Mouse (Mus musculus) cerebellum, adult 8-10 months (tissue): ENCODE results near the gene Srd5a1.
"Not testable (repeated sequence)": the region's sequence is repeated elsewhere in the genome, so short reads cannot be mapped to it uniquely, and the experiment has no call there.

Source experiments
- DNase-seq: peaks from one replicate; pipeline ENCODE4 v3.0.0; 2022

Srd5a1 gene

GRCm38 (mm10) chr13:69623843-69624242 lies 12.6 kb upstream of the Srd5a1 start:
- no peak for DNase-seq

- DNase-seq = no peak
Measured at GRCm38 (mm10) chr13:69616716-69617115, 5.5 kb upstream of the Srd5a1 start.

DNA sequence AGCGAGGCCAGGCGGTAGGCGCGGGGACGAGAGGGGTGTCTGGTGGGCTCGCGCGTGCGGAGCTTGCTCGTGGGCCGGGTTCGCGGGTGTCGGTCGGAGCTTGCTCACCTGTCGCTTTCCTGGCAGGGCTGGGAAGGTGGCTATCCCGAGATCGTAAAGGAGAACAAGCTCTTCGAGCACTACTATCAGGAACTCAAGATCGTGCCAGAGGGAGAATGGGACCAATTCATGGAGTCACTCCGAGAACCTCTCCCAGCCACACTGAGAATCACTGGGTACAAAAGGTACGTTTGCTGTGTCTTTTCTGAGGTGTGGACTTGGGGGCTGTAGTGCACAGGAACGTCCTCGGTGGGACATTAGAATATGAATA lies 918 bp upstream of the Srd5a1 start:
- DNase-seq = no peak

DNA sequence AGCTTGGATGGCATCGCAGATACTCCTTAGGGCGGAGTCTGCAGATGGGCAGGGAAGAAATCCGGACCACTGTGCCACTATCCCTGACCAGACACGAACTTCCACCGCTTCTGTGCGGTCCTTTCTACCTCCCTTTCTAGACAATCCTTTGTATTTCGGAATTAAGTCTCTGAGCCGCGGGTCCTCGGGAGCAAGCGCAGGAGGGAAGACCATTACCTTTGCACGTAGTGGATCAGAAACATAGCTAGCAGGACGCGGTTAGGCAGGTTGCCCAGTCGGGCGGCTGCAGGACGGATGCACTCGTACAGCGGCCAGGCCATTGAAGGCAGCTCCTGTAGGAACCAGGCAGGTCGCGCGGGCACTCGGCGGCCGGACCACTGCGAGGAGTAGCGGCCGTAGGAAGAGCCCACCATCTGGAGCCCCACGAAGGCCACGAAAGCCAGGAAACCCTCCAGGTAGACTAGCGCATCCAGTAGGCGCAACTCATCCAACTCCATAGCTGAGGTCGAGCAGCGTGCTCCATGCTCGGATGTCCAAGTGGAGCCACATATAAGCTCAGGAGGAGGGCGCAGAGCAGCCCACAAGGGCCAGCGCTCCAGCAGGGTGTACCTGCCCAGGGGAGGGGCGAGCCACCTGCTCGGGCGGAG lies 368 bp downstream of the Srd5a1 start:
- no peak for DNase-seq

DNA sequence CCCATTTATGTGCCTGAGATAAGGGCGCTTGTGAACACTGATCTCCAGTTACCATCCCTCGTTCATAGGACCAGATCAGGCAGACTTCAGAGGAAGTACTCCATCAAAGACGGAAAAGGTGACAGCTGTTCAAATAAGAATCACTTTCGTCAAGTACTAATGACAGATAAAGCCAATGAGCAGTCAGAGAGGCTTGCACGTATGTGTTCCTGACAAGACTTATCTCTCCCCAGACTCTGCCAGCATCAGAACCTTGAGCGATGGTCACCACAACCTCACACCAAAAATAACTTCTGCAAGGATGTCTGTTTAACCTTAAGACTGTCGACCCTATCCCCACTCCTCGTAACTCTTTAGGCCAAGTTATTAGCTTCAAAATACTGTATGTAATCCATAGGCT lies 2.5 kb downstream of the Srd5a1 start:
- DNase-seq = no peak

- no peak for DNase-seq
Measured at GRCm38 (mm10) chr13:69604670-69605069, 6.6 kb downstream of the Srd5a1 start.

DNA sequence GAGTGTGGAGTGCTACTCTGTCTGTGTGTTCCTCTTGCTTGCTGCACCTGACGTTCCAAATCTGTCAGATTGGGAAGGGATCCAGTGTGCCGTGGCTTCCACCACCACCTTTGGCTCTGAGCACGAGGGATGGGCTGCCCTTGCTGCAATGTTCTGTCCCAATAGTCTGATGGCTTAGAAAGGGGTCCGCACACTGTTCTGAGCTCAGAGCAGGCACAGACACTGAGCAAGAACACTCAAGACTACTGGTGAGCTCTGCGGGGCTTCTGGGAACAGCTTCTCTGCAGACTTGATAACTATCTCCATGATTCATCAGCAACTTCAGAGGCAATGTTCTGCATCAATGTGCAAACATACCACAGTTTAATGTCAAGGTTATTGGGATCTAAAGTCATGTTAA lies 9.9 kb downstream of the Srd5a1 start:
- DNase-seq = no peak

DNA sequence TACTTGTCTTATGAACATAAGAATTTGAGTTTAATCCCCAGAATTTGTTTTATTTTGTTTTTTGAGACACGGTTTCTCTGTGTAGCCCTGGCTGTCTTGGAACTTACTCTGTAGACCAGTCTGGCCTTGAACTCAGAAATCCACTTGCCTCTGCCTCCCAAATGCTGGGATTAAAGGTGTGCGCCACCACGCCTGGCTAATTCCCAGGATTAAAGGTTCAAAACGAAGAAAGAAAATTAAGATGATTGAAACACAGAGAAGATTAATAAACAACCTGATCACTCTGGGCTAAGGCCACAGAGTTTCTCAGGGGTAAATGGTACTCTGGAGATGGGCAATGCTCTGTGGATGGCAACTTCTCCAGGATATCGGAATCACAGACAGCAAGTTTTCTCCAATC lies 10.4 kb downstream of the Srd5a1 start:
- DNase-seq = not testable (repeated sequence)

DNA sequence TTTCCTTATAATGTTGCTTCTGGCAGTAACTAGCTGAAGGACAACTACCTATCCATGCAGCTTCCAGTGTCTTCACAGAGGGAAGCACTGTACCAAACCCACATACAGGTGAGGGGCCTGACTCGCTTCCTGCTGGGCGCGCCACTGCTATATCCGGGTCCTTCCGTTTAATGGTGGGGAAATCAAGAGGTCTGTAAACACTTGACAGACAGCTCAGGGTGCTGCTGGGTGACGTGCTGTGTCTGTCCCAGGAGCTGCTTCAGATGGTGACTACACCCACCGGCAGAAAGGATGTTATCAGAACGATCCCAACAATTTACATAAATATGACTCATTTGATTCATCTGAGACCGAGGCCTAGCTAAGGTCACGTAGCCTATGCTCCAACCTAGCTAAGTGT lies 12.4 kb downstream of the Srd5a1 start:
- no peak for DNase-seq

GRCm38 (mm10) chr13:69596515-69596914 lies 14.7 kb downstream of the Srd5a1 start:
- no peak for DNase-seq

- no peak for DNase-seq
Measured at GRCm38 (mm10) chr13:69595911-69596310, 15.3 kb downstream of the Srd5a1 start.

DNA sequence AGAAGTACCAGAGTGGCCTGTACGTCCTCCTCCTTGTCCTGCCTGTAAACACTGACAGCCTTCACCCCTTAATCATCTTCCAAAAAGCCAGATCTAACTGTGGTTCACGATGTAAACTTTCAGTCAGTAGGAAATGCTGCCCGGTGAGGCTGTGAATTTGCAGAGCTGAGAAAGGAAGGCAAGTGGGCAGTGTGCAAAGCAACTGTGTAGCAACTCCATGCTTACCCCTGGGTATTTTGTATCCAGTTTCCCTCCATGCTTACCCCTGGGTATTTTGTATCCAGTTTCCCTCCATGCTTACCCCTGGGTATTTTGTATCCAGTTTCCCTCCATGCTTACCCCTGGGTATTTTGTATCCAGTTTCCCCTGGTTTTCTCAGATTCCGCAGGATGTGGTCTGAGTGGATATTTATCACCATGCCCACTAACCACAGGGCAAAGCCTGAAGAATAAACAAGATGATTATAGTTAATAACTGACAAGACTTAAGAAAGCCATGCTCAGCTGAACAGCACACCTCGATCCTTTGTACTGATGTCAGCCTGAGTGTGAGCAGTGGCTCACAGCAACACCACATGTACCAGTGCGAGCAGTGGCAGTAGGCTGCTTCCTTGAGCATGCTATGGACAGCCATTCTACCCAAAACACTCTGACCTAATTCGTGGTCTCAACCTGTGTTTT lies 16.5 kb downstream of the Srd5a1 start:
- DNase-seq = no peak

GRCm38 (mm10) chr13:69593453-69593852 lies 17.8 kb downstream of the Srd5a1 start:
- DNase-seq = no peak

DNA sequence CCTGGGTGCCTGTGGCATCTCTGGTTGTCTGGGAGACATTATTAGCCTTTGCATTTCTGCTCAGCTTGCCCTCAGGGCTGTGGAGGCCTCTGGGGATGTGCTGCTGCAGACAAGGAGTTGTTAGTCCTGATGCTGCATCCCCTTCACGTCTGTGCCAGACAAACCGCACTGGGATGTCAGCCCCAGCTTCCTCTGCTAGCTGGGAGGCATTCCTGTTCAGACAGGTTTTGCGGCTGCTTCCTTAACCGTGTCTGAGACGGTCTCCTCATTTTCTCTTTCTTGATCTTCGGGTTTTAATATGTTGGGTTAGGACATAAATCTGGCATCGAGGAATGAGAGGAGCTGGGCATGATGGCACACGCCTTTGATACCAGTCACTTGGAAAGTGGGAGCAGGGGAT lies 19.0 kb downstream of the Srd5a1 start:
- no peak for DNase-seq

DNA sequence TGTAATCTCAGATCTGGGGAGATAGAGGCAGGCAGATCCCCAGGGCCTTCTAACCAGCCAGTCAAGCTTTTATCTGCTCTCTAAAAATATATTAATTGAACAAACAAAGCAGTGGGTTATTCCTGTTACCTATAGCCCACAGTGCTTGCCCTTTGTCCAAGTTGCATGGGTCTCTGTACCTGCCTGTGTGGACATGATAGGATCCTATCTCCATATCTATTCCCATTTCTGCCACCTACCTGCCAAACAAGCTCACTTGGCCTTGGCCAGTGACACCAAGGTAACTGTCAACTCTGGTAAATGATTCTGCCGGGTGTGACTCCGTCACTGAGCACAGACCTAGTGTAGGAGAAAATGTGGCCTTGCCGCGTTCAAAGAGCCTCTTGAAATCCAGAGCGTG lies 19.9 kb downstream of the Srd5a1 start:
- DNase-seq = no peak

DNA sequence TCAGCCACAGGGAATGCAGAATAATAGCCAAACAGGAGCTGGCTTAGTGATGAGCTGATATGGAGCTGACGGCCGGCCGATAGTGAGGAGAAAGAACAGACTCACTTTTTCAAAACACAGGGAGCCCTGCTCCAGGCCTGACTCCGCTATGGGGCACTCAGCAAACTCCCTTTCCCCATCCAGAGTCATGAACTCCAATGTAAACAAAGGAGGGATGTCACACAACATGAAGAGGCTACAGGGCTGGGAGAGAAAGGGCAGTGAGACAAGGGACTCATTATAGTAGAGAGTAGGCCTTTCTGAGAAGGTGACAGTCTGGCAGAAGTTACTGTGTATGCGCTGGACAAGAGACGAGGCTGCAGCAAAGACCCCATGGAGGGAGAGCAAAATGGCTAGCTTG lies 23.0 kb downstream of the Srd5a1 start:
- DNase-seq = no peak

GRCm38 (mm10) chr13:69587849-69588248 lies 23.4 kb downstream of the Srd5a1 start:
- no peak for DNase-seq

- no peak for DNase-seq
Measured at GRCm38 (mm10) chr13:69586337-69586736, 24.9 kb downstream of the Srd5a1 start.

GRCm38 (mm10) chr13:69585828-69586227 lies 25.4 kb downstream of the Srd5a1 start:
- DNase-seq = no peak

- DNase-seq = no peak
Measured at GRCm38 (mm10) chr13:69583591-69583990, 27.7 kb downstream of the Srd5a1 start.

- no peak for DNase-seq
Measured at GRCm38 (mm10) chr13:69582411-69582810, 28.8 kb downstream of the Srd5a1 start.

GRCm38 (mm10) chr13:69577181-69577834 lies 33.9 kb downstream of the Srd5a1 start:
- DNase-seq = no peak

DNA sequence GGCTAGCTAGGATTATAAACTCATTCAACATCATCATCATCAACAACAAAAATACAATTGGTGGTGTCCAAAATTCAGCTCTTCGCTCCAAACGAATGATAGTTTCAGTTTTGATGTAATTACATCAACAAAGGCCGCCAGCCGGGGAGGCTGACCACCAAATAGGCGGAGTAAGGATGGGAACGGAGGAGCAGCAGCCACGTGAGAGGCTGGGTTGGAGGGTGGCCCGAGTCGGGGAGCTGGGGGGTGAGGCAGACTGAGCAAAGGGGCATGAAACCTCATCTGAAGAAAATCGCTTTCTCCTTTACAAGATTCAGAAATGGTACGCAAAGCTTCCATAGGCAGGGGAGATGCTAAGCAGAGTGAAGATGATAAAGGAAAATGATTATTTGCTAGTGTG lies 34.6 kb downstream of the Srd5a1 start:
- DNase-seq = peak; percentile 33

- no peak for DNase-seq
Measured at GRCm38 (mm10) chr13:69572594-69572993, 38.6 kb downstream of the Srd5a1 start.
